Mouse (Mus musculus) midbrain, embryonic 14.5 days (tissue): ENCODE data around the gene A2ml1. TPM values are rescaled to one million over a fixed set of nuclear protein-coding genes. Genes with fewer than 3 reads are reported as not detected.

Experiments
- ATAC-seq: fragments of 200-750 bp; cut with Nextera tagmentation; 2 replicates; pipeline ENCODE4 v1.8.0; 2017; ENCODE audit warnings: moderate number of reproducible peaks, moderate library complexity; ENCODE audit not compliant: low FRiP score, low TSS enrichment
- DNase-seq: peaks from one replicate; pipeline ENCODE4 v3.0.0-alpha.2; 2015
- H3K27ac ChIP-seq: fragments of 300-500 bp; sonication (generic); replicated peaks from 2 replicates; pipeline ENCODE4 v1.5.1; 2014; ENCODE audit warnings: mild to moderate bottlenecking, low read depth, low read length, moderate library complexity
- H3K27me3 ChIP-seq: fragments of 300-500 bp; sonication (generic); 2 replicates; pipeline ENCODE4 v1.6.1; 2014; ENCODE audit warnings: low read length, control low read depth, mixed read lengths; ENCODE audit not compliant: control insufficient read depth, insufficient read depth
- H3K36me3 ChIP-seq: fragments of 300-500 bp; sonication (generic); 2 replicates; pipeline ENCODE4 v1.6.1; 2014; ENCODE audit warnings: low read length, control low read depth; ENCODE audit not compliant: control insufficient read depth, insufficient read depth
- H3K4me1 ChIP-seq: fragments of 300-500 bp; sonication (generic); 2 replicates; pipeline ENCODE4 v1.6.1; 2014; ENCODE audit warnings: mild to moderate bottlenecking, antibody characterized with exemption, low read length, control low read depth; ENCODE audit not compliant: control insufficient read depth, insufficient read depth
- H3K4me2 ChIP-seq: fragments of 300-500 bp; sonication (generic); 2 replicates; pipeline ENCODE4 v1.6.1; 2014; ENCODE audit warnings: mild to moderate bottlenecking, low read length, moderate library complexity
- H3K4me3 ChIP-seq: fragments of 300-500 bp; sonication (generic); replicated peaks from 2 replicates; pipeline ENCODE4 v1.5.1; 2014; ENCODE audit warnings: low read depth, low read length
- H3K9ac ChIP-seq: fragments of 300-500 bp; sonication (generic); replicated peaks from 2 replicates; pipeline ENCODE4 v1.6.1; 2014; ENCODE audit warnings: mild to moderate bottlenecking, low read length, moderate library complexity
- H3K9me3 ChIP-seq: fragments of 300-500 bp; sonication (generic); 2 replicates; pipeline ENCODE4 v1.6.1; 2016; ENCODE audit warnings: low read length, control low read depth, mixed read lengths; ENCODE audit not compliant: control insufficient read depth
- WGBS: fragments of 180-500 bp; shearing (Covaris S2); extraction: QIAGEN DNeasy Blood & Tissue Kit; methylation state at CpG from one replicate; pipeline ENCODE4 v1.1.7; 2014; 5-methylcytosine and 5-hydroxymethylcytosine counted together
- polyA plus RNA-seq: library from polyadenylated mRNA; unstranded; fragments of >200 nt; fragmentation: Nextera tagmentation; extraction: Ambion mirVana; gene quantifications from 2 replicates; pipeline ENCODE4 v1.2.1, GENCODE M21; 2014

The A2ml1 gene
- polyA plus RNA-seq, 1 experiment from 2014 or later = 0.43 TPM

DNA sequence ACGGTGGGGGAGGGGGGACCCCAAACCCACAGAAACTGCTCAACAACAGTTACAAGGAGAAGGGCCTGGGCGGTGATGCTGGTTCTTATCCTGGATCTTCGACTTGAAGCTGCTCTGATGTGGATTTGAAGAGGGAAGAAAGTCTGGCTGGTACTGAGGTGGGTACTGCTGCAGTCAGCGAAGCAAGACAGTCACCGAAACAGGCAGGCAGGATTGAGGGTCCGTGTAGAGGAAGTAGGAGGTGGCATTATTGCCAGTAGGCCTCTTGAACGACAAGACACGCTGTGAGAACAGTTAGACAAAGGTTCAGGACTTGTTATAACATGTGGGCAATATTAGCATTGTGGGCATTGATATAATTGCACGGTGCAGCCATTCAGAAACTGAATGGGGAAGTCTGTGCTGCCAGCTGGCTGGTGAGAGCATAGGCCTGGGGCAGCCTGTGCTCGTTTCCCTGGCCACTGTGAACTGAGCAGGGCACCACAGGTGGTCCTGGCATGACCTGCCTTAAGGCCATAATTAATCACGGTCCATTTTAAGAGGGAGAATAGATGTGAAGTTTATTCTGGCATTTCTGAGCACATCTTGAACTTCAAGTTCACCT is 4.3 kb upstream of the A2ml1 start:
- no peak for ATAC-seq
- WGBS = 79% methylated on average over 11 of the region's 11 CpGs
- no peak overlapping the region for H3K4me2 ChIP-seq

GRCm38 (mm10) chr6:128584070-128584660 is 2.8 kb upstream of the A2ml1 start:
- Histone ChIP-seq H3K4me1 (no peaks in the 10 kb centered on the region), H3K9ac (no peak overlapping the region), H3K4me3 (no peak overlapping the region), H3K27me3 (no peaks in the 10 kb centered on the region), H3K36me3 (no peaks in the 10 kb centered on the region), H3K9me3 (no peaks in the 10 kb centered on the region), H3K27ac (no peak overlapping the region), H3K4me2 (no peak overlapping the region)
- 26% methylated on average over 10 of the region's 10 CpGs for WGBS
- ATAC-seq (no peak), DNase-seq (peak; percentile 59)

More for the DNA sequence above, 4.3 kb upstream of the A2ml1 start:
- no peak overlapping the region for H3K4me3 ChIP-seq
- H3K9ac ChIP-seq = no peak overlapping the region
- no peak overlapping the region for H3K27ac ChIP-seq
- no peaks in the 10 kb centered on the region for H3K9me3 ChIP-seq
- DNase-seq = no peak
- no peaks in the 10 kb centered on the region for H3K27me3 ChIP-seq
- no peaks in the 10 kb centered on the region for H3K4me1 ChIP-seq
- H3K36me3 ChIP-seq = no peaks in the 10 kb centered on the region

DNA sequence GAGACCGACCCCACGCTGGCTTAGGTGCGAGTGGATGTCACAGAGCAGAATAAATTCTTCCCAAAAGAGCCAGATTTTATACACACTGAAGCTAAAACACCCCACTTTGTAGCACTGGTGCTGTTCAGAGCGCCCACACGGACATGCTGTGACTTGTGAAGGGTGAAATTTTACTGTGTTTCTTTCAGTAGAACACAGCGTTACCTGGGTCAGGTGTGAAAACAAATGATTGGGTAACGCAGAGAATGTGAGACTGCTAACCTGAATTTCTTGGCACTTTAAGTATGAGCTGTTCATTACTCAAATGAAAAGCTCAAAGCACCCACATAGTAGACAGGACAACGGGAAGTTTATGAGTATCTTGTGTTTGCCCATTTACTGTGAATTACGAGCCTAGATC is 4.1 kb downstream of the A2ml1 start:
- Histone ChIP-seq H3K27me3 (no peaks in the 10 kb centered on the region), H3K36me3 (no peaks in the 10 kb centered on the region), H3K4me3 (no peak overlapping the region), H3K4me1 (no peaks in the 10 kb centered on the region), H3K4me2 (no peak overlapping the region), H3K9me3 (no peaks in the 10 kb centered on the region), H3K27ac (no peak overlapping the region), H3K9ac (no peak overlapping the region)
- DNase-seq (no peak), ATAC-seq (no peak)
- 88% methylated on average over 9 of the region's 9 CpGs for WGBS

DNA sequence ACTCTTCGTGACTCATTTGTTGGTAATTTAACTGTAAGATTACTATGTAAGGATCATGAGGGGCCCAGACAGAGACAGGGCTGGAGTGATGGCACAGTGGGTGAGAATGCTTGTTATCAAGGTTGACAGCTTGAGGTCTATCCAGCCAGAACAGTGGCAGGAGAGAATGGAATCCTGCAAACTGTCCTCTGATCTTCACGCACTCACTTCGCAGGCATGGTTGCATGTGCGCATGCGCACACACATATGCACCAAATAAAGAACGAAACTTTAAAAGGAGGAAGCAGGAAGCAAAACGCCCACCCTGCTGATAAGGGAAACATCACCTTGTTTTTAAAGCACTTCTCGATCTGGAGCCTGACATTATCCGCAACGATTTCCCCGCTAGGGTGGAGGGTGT is 14.8 kb downstream of the A2ml1 start:
- Histone ChIP-seq H3K27me3 (no peaks in the 10 kb centered on the region), H3K9me3 (0 out of 2 replicates have a peak, but pooled peaks cover 2% of the 10 kb centered on the region), H3K4me1 (no peaks in the 10 kb centered on the region), H3K4me3 (no peak overlapping the region), H3K4me2 (no peak overlapping the region), H3K36me3 (no peaks in the 10 kb centered on the region), H3K9ac (no peak overlapping the region), H3K27ac (no peak overlapping the region)
- 92% methylated on average over 11 of the region's 11 CpGs for WGBS
- ATAC-seq = no peak
- DNase-seq = no peak

DNA sequence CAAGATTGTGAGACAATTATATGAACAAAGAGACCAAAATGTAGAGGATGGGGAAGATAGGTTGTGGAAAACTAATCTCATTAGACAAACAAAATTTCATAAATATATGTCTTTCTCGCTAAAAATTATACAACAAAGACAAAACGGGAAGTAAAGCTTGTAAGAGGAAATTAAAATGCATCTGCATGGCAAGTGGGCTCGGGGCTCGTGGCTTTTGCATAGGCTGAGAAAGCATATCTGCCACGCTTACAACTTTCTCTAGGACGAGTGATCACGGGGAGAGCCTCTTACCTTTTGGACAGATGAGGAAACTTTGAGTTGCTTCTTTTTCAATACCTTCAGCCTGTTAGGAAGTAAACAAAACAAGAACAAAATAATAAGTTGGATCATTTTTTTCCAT is 27.4 kb downstream of the A2ml1 start:
- H3K36me3 ChIP-seq = no peaks in the 10 kb centered on the region
- no peak for DNase-seq
- H3K4me1 ChIP-seq = no peaks in the 10 kb centered on the region
- no peak overlapping the region for H3K4me3 ChIP-seq
- 89% methylated on average over 7 of the region's 7 CpGs for WGBS
- no peak overlapping the region for H3K9ac ChIP-seq
- no peak overlapping the region for H3K27ac ChIP-seq
- no peak for ATAC-seq
- no peaks in the 10 kb centered on the region for H3K9me3 ChIP-seq
- no peaks in the 10 kb centered on the region for H3K27me3 ChIP-seq
- H3K4me2 ChIP-seq = no peak overlapping the region

DNA sequence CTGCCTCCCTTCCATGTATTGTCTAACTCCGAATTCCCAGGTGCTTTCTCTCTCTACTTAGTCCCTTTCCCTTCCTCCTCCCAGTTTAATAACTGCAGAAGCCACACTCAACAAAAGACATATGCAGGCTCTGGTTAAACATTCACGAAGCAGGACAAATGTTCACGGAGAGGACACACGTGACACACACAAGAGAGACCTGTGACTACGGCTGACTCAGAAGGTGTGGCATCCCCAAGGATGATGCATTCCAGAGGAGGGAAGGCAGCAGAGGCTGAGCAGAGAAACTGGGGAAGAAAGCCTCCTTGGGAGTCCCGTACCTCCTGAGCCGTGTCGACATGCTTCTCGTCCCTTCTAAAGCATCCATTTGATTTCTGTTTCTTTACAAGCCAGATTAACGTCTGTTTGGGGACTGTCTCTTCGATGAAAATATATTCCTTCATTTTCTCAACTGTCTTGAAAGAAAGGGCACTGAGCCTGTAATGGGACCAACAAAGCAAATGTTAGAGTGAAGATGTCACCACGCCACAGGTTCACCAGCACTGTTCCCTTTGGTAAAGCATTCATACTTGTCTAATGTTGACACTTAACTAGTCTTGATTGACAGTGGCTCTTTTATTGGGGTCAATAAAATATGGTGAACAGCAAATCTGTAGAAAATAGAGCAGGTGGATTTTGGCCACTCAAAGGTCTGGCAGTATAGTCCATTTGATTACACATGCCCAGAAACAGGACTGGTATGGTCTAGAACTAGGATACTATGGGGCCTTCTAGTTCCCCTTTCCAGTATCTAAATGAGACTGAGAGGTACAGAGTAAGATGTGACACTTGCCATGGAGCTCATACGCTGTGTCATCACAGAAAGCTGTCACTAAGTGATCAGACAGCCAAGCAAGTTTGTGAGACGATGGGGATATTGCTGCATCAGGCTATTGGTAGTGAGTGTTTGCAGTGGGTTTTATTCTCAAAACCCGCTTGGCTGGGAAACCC is 31.6 kb downstream of the A2ml1 start:
- H3K4me1 ChIP-seq = no peaks in the 10 kb centered on the region
- H3K27me3 ChIP-seq = no peaks in the 10 kb centered on the region
- H3K36me3 ChIP-seq = no peaks in the 10 kb centered on the region
- H3K4me2 ChIP-seq = no peak overlapping the region
- WGBS = 71% methylated on average over 15 of the region's 15 CpGs
- no peak overlapping the region for H3K9ac ChIP-seq
- H3K9me3 ChIP-seq = no peaks in the 10 kb centered on the region
- no peak overlapping the region for H3K4me3 ChIP-seq
- no peak for ATAC-seq
- H3K27ac ChIP-seq = no peak overlapping the region
- no peak for DNase-seq

- Histone ChIP-seq H3K27ac (no peak overlapping the region), H3K36me3 (no peaks in the 10 kb centered on the region)
- no peak for ATAC-seq
Measured at GRCm38 (mm10) chr6:128548532-128548931, 32.9 kb downstream of the A2ml1 start.

GRCm38 (mm10) chr6:128545402-128545801 is 36.0 kb downstream of the A2ml1 start:
- no peak overlapping the region for H3K4me2 ChIP-seq
- H3K36me3 ChIP-seq = no peaks in the 10 kb centered on the region
- no peaks in the 10 kb centered on the region for H3K9me3 ChIP-seq
- no peak for ATAC-seq
- H3K4me1 ChIP-seq = no peaks in the 10 kb centered on the region
- WGBS = 85% methylated on average over 4 of the region's 4 CpGs
- no peak for DNase-seq
- H3K27me3 ChIP-seq = no peaks in the 10 kb centered on the region
- no peak overlapping the region for H3K4me3 ChIP-seq
- no peak overlapping the region for H3K27ac ChIP-seq
- H3K9ac ChIP-seq = no peak overlapping the region

More at GRCm38 (mm10) chr6:128548532-128548931, 32.9 kb downstream of the A2ml1 start:
- Histone ChIP-seq H3K4me2 (no peak overlapping the region), H3K4me1 (no peaks in the 10 kb centered on the region), H3K9ac (no peak overlapping the region), H3K9me3 (no peaks in the 10 kb centered on the region), H3K4me3 (no peak overlapping the region), H3K27me3 (no peaks in the 10 kb centered on the region)
- no peak for DNase-seq
- 90% methylated on average over 10 of the region's 10 CpGs for WGBS
